In genomic region chr5:53961229-53961628, GRCm38 (mm10) we compare ENCODE assay signal across 16 mouse cellular contexts. TPM values are rescaled to one million over a fixed set of nuclear protein-coding genes. Genes with fewer than 3 reads are reported as not detected.
DNase-seq lines count a peak whose midpoint lies in the region; ATAC-seq and TF ChIP-seq lines count a peak whose summit lies in the region.
"Had no signal": no experiment of that assay in that cellular context is flagged by ENCODE, and none has a peak within 500 bp of the region (broad histone marks: within the 10 kb centered on the region; RNA-seq: fewer than 3 reads in every experiment).

No protein-coding gene starts in this region.

- no peak overlapping the region for H3K4me3 ChIP-seq in kidney, adult 2 months (ENCODE audit: insufficient read depth, low read depth, low read length)
- H3K4me3 ChIP-seq in midbrain, embryonic 11.5 days (ENCODE audit: low read depth, low read length), result no peak overlapping the region
- no peak overlapping the region for H3K4me3 ChIP-seq in midbrain, embryonic 16.5 days (ENCODE audit: low read depth, low read length)
- H3K4me3 ChIP-seq in stomach, postnatal 0 days (ENCODE audit: low read depth, low read length), result no peak overlapping the region
- H3K4me3 ChIP-seq in thymus, adult 2 months (ENCODE audit: control insufficient read depth, insufficient read depth, low read length), result no peak overlapping the region
- H3K4me3 ChIP-seq: forebrain, embryonic 12.5 days; heart, embryonic 13.5 days; limb, embryonic 12.5 days; midbrain, embryonic 10.5 days had no signal

- no peak overlapping the region for H3K27ac ChIP-seq in kidney, adult 2 months (ENCODE audit: insufficient read depth, low read depth, low read length)
- H3K27ac ChIP-seq in midbrain, embryonic 11.5 days (ENCODE audit: low read depth, low read length), result no peak overlapping the region
- H3K27ac ChIP-seq in midbrain, embryonic 16.5 days (ENCODE audit: low read length), result no peak overlapping the region
- H3K27ac ChIP-seq in stomach, postnatal 0 days (replicated peaks), result peak overlapping the region; percentile 85
- H3K27ac ChIP-seq in thymus, adult 2 months (ENCODE audit: control insufficient read depth, insufficient read depth, low read length), result no peak overlapping the region
- H3K27ac ChIP-seq: forebrain, embryonic 12.5 days; heart, embryonic 13.5 days; limb, embryonic 12.5 days; midbrain, embryonic 10.5 days had no signal

- peaks cover 9% of the 10 kb centered on the region; the same call in 1 of the 2 replicates for H3K4me1 ChIP-seq in kidney, adult 2 months (ENCODE audit: control insufficient read depth, insufficient read depth, low read length)
- H3K4me1 ChIP-seq in midbrain, embryonic 11.5 days (ENCODE audit: control insufficient read depth, insufficient read depth, low read length), result no peaks in the 10 kb centered on the region
- H3K4me1 ChIP-seq in midbrain, embryonic 16.5 days (ENCODE audit: control insufficient read depth, insufficient read depth, low read length), result no peaks in the 10 kb centered on the region
- no peaks in the 10 kb centered on the region for H3K4me1 ChIP-seq in stomach, postnatal 0 days (replicated peaks; ENCODE audit: control insufficient read depth, insufficient read depth)
- H3K4me1 ChIP-seq in thymus, adult 2 months (replicated peaks; ENCODE audit: control insufficient read depth, insufficient read depth, low read length), result no peaks in the 10 kb centered on the region
- H3K4me1 ChIP-seq: forebrain, embryonic 12.5 days; midbrain, embryonic 10.5 days had no signal

- H3K9me3 ChIP-seq in midbrain, embryonic 11.5 days (ENCODE audit: control insufficient read depth, low read length), result no peaks in the 10 kb centered on the region
- H3K9me3 ChIP-seq in midbrain, embryonic 16.5 days (replicated peaks; ENCODE audit: control insufficient read depth, low read length, poor library complexity, severe bottlenecking), result no peaks in the 10 kb centered on the region
- no peaks in the 10 kb centered on the region for H3K9me3 ChIP-seq in stomach, postnatal 0 days (ENCODE audit: control insufficient read depth, low read length)
- H3K9me3 ChIP-seq: forebrain, embryonic 12.5 days; heart, embryonic 13.5 days; limb, embryonic 12.5 days; midbrain, embryonic 10.5 days had no signal

- TF ChIP-seq CTCF in kidney, adult 2 months (conservative IDR thresholded peaks at IDR 0.05; ENCODE audit: insufficient read depth, insufficient read length, low read depth, low read length), result no peak
- TF ChIP-seq CTCF in stomach, postnatal 0 days (IDR thresholded peaks at IDR 0.05; ENCODE audit: low read depth), result peak; percentile 31
- no peak for TF ChIP-seq CTCF in thymus, adult 2 months (IDR thresholded peaks at IDR 0.05; ENCODE audit: borderline replicate concordance, control insufficient read depth, extremely low read depth, insufficient read depth, low read length, poor library complexity)

- TF ChIP-seq EP300 in stomach, postnatal 0 days (optimal IDR thresholded peaks at IDR 0.05), result no peak

- H3K9ac ChIP-seq in midbrain, embryonic 11.5 days (ENCODE audit: low read length), result no peak overlapping the region
- no peak overlapping the region for H3K9ac ChIP-seq in midbrain, embryonic 16.5 days (ENCODE audit: low read depth, low read length)
- no peak overlapping the region for H3K9ac ChIP-seq in stomach, postnatal 0 days (ENCODE audit: low read length)
- H3K9ac ChIP-seq: forebrain, embryonic 12.5 days; heart, embryonic 13.5 days; limb, embryonic 12.5 days had no signal

- no peak for TF ChIP-seq POLR2A in kidney, adult 2 months (IDR thresholded peaks at IDR 0.05; ENCODE audit: low read depth, low read length)
- no peak for TF ChIP-seq POLR2A in thymus, adult 2 months (IDR thresholded peaks at IDR 0.05; ENCODE audit: control insufficient read depth, extremely low read depth, insufficient read depth, low read length, poor library complexity)

- H3K4me2 ChIP-seq in midbrain, embryonic 11.5 days, result no peak overlapping the region
- no peak overlapping the region for H3K4me2 ChIP-seq in midbrain, embryonic 16.5 days (ENCODE audit: low read length)
- H3K4me2 ChIP-seq in stomach, postnatal 0 days (replicated peaks; ENCODE audit: low read depth), result no peak overlapping the region
- H3K4me2 ChIP-seq: forebrain, embryonic 12.5 days; heart, embryonic 13.5 days; limb, embryonic 12.5 days had no signal

- ATAC-seq in midbrain, embryonic 11.5 days (ENCODE audit: low FRiP score), result no peak
- no peak for ATAC-seq in midbrain, embryonic 16.5 days
- ATAC-seq in stomach, postnatal 0 days (ENCODE audit: low FRiP score, low TSS enrichment), result peak; percentile 85

- peak; percentile 46 for DNase-seq in kidney, adult 2 months
- no peak for DNase-seq in kidney, adult 11 months
- peak; percentile 19 for DNase-seq in midbrain, embryonic 11.5 days (ENCODE audit: low spot score, missing footprints)
- DNase-seq in lung, postnatal 10 days, result peak; percentile 72
- peak; percentile 61 for DNase-seq in stomach, postnatal 0 days (ENCODE audit: low spot score)
- DNase-seq in spleen, postnatal 14 days (ENCODE audit: low spot score in 2 of 2), result no peak
- DNase-seq in thymus, adult 2 months, result no peak
- DNase-seq: adrenal gland, adult 8-10 months; cerebellum, postnatal 36 days; layer of hippocampus, adult 9-11 months; thymus, postnatal 25 days had no signal

- no peaks in the 10 kb centered on the region for H3K27me3 ChIP-seq in kidney, adult 2 months (replicated peaks; ENCODE audit: control insufficient read depth, insufficient read depth, low read length)
- H3K27me3 ChIP-seq in midbrain, embryonic 11.5 days (ENCODE audit: control insufficient read depth, insufficient read depth, low read length), result no peaks in the 10 kb centered on the region
- H3K27me3 ChIP-seq in midbrain, embryonic 16.5 days (ENCODE audit: control insufficient read depth, insufficient read depth, low read depth, low read length), result no peaks in the 10 kb centered on the region
- H3K27me3 ChIP-seq in stomach, postnatal 0 days (ENCODE audit: control insufficient read depth, insufficient read depth, low read length), result no peaks in the 10 kb centered on the region
- H3K27me3 ChIP-seq in thymus, adult 2 months (ENCODE audit: control insufficient read depth, insufficient read depth, low read length), result no peaks in the 10 kb centered on the region
- H3K27me3 ChIP-seq: forebrain, embryonic 12.5 days; heart, embryonic 13.5 days; limb, embryonic 12.5 days had no signal

- H3K36me3 ChIP-seq in kidney, adult 2 months (ENCODE audit: control insufficient read depth, insufficient read depth, low read length), result no peaks in the 10 kb centered on the region
- H3K36me3 ChIP-seq in midbrain, embryonic 11.5 days (ENCODE audit: control insufficient read depth, insufficient read depth, low read length), result no peaks in the 10 kb centered on the region
- H3K36me3 ChIP-seq in midbrain, embryonic 16.5 days (ENCODE audit: control insufficient read depth, insufficient read depth, low read length), result no peaks in the 10 kb centered on the region
- H3K36me3 ChIP-seq in stomach, postnatal 0 days (ENCODE audit: control insufficient read depth, insufficient read depth, low read length), result no peaks in the 10 kb centered on the region
- no peaks in the 10 kb centered on the region for H3K36me3 ChIP-seq in thymus, adult 2 months (ENCODE audit: control insufficient read depth, insufficient read depth, low read length)
- H3K36me3 ChIP-seq: forebrain, embryonic 12.5 days; heart, embryonic 13.5 days; limb, embryonic 12.5 days; midbrain, embryonic 10.5 days had no signal

- 22% methylated on average over 5 of the region's 5 CpGs for WGBS in kidney, adult 2 months
- WGBS in midbrain, embryonic 11.5 days, result 78% methylated on average over 5 of the region's 5 CpGs
- 81% methylated on average over 5 of the region's 5 CpGs for WGBS in midbrain, embryonic 16.5 days
- WGBS in stomach, postnatal 0 days, result 25% methylated on average over 5 of the region's 5 CpGs
- WGBS in thymus, adult 2 months, result 83% methylated on average over 5 of the region's 5 CpGs

RNA-seq across cellular contexts. Expression of gene Stim2, which starts 37.1 kb away (rescaled TPM):
- 10.3 and 14.7 TPM in 2 replicates for polyA plus RNA-seq in kidney, adult 2 months (2012; rRNA removed)
- 23.1 and 24.0 TPM in 2 replicates for polyA plus RNA-seq in midbrain, embryonic 11.5 days (2014; fragmentation: Nextera tagmentation; extraction: Ambion mirVana)
- polyA plus RNA-seq in midbrain, embryonic 16.5 days (2015; fragmentation: Nextera tagmentation; extraction: Ambion mirVana), result 26.3 and 28.9 TPM in 2 replicates
- 14.0 TPM in 2 replicates for polyA plus RNA-seq in stomach, postnatal 0 days (2015; fragmentation: Nextera tagmentation; extraction: Ambion mirVana)
- polyA plus RNA-seq in thymus, adult 2 months (2012; rRNA removed), result 39.0 and 41.2 TPM in 2 replicates

Comparison
In these comparisons a context has a peak if more than half of its experiments do, and no peak if none do; other contexts are left out.
1. DNase-seq: peak in kidney, adult 2 months (single experiment), midbrain, embryonic 11.5 days (single experiment), lung, postnatal 10 days (single experiment) and stomach, postnatal 0 days (single experiment); none in kidney, adult 11 months (single experiment), spleen, postnatal 14 days (0 of 2) and thymus, adult 2 months (single experiment).